Mouse (Mus musculus): ENCODE data around the gene Dlx3. TPM values are rescaled to one million over a fixed set of nuclear protein-coding genes. Genes with fewer than 3 reads are reported as not detected.

Gene Dlx3
- polyA plus RNA-seq, 1 experiment from 2014 or later, result 0.63 TPM

DNA sequence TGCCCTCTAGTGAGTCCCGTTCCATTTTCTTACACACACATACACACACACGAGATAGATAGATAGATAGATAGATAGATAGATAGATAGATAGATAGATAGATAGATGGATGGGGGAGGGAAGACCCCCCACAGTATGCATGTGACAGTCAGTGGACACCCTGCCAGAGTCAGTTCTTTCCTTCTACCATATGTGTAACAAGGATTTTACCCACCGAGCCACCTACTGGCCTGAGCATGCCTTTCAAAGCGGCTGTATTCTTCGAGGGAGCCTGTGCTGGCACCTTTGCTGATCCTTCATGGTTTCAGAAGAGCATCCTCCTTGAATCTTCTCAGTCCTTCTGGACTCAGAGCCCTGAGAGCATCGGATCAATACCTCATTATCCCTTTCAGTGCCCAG lies 22.0 kb upstream of the Dlx3 start:
- Histone ChIP-seq H3K36me3 (ENCODE audit: control insufficient read depth, insufficient read depth, low read length) (no peaks in the 10 kb centered on the region), H3K27me3 (replicated peaks; ENCODE audit: control insufficient read depth, insufficient read depth, low read length) (peaks cover 12% of the 10 kb centered on the region), H3K4me2 (no peak overlapping the region), H3K4me3 (ENCODE audit: low read depth, low read length) (no peak overlapping the region), H3K9me3 (ENCODE audit: control insufficient read depth, low read length) (no peaks in the 10 kb centered on the region), H3K27ac (ENCODE audit: low read depth, low read length) (no peak overlapping the region), H3K4me1 (replicated peaks; ENCODE audit: control insufficient read depth, insufficient read depth, low read length) (peaks cover 9% of the 10 kb centered on the region; the same call in 1 of the 2 replicates), H3K9ac (ENCODE audit: low read depth, low read length) (no peak overlapping the region)
- ATAC-seq (replicated peaks; ENCODE audit: low FRiP score), result no peak
- DNase-seq (ENCODE audit: low spot score), result no peak
- 56% methylated on average over 6 of the region's 6 CpGs for WGBS

DNA sequence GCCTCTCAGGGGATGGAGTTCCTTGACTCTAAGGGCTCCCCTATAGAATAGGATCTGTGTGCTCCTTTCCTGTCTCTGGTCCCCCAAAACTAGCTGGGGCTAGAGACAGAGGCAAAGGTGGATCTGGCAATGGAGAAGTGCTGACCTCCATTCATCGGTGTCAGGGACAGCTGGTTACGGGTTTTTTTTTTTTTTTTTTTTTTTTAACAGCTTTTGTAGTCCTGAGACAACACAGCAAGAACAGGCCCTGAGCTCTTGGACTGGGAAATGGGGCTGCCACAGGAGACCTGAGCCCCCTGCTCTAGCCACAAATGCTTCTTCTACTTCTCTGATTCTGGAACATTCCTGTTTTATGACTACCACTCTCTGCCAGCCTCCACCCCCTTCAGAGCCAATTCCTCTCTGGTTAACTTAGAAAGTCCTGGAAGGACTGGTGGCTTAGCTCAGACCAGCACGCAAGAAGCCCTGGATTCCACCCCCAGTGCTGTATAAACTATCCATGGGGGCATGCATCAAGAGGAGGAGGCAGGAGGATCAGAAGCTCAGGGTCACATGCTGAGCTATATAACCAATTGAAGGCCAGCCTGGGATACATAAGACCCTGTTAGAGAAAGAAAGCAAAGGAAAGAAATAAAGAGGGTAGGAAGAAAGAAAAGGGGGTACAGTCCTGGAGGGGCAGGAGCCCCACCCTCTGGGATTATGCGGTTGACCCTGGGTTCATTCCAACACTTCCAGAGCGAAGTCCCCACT lies 21.4 kb upstream of the Dlx3 start:
- no peaks in the 10 kb centered on the region for H3K9me3 ChIP-seq (ENCODE audit: control insufficient read depth, low read length)
- DNase-seq (ENCODE audit: low spot score) (no peak), ATAC-seq (replicated peaks; ENCODE audit: low FRiP score) (no peak)
- H3K36me3 ChIP-seq (ENCODE audit: control insufficient read depth, insufficient read depth, low read length), result no peaks in the 10 kb centered on the region
- 73% methylated on average over 5 of the region's 5 CpGs for WGBS
- peaks cover 9% of the 10 kb centered on the region; the same call in 1 of the 2 replicates for H3K4me1 ChIP-seq (replicated peaks; ENCODE audit: control insufficient read depth, insufficient read depth, low read length)
- no peak overlapping the region for H3K4me3 ChIP-seq (ENCODE audit: low read depth, low read length)
- peaks cover 12% of the 10 kb centered on the region for H3K27me3 ChIP-seq (replicated peaks; ENCODE audit: control insufficient read depth, insufficient read depth, low read length)
- H3K4me2 ChIP-seq, result no peak overlapping the region
- no peak overlapping the region for H3K9ac ChIP-seq (ENCODE audit: low read depth, low read length)
- H3K27ac ChIP-seq (ENCODE audit: low read depth, low read length), result no peak overlapping the region

DNA sequence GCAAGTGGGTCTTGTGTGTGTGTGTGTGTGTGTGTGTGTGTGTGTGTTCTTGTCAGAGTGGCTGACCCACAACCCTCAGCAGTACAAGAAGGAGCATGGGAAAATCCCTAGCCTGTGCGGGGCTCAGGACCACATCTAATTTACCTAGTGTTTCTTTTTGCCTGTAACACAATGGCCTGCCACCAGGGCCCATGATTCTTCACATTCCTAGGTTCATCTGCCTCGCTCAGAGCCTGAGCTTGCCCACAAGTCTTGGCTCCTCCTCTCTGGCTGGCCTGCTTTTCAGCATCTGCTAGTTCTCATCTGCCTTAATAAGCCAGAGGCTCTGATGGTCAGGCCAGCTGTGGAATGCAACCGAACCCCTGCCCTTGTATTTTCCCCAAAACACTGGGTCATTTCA lies 19.5 kb upstream of the Dlx3 start:
- Histone ChIP-seq H3K4me3 (ENCODE audit: low read depth, low read length) (no peak overlapping the region), H3K9me3 (ENCODE audit: control insufficient read depth, low read length) (no peaks in the 10 kb centered on the region), H3K4me2 (no peak overlapping the region), H3K4me1 (replicated peaks; ENCODE audit: control insufficient read depth, insufficient read depth, low read length) (peaks cover 22% of the 10 kb centered on the region), H3K27me3 (replicated peaks; ENCODE audit: control insufficient read depth, insufficient read depth, low read length) (peaks cover 21% of the 10 kb centered on the region), H3K27ac (ENCODE audit: low read depth, low read length) (no peak overlapping the region), H3K36me3 (ENCODE audit: control insufficient read depth, insufficient read depth, low read length) (no peaks in the 10 kb centered on the region), H3K9ac (ENCODE audit: low read depth, low read length) (no peak overlapping the region)
- DNase-seq (ENCODE audit: low spot score) (no peak), ATAC-seq (replicated peaks; ENCODE audit: low FRiP score) (no peak)
- WGBS, result 27% methylated on average over 3 of the region's 3 CpGs

DNA sequence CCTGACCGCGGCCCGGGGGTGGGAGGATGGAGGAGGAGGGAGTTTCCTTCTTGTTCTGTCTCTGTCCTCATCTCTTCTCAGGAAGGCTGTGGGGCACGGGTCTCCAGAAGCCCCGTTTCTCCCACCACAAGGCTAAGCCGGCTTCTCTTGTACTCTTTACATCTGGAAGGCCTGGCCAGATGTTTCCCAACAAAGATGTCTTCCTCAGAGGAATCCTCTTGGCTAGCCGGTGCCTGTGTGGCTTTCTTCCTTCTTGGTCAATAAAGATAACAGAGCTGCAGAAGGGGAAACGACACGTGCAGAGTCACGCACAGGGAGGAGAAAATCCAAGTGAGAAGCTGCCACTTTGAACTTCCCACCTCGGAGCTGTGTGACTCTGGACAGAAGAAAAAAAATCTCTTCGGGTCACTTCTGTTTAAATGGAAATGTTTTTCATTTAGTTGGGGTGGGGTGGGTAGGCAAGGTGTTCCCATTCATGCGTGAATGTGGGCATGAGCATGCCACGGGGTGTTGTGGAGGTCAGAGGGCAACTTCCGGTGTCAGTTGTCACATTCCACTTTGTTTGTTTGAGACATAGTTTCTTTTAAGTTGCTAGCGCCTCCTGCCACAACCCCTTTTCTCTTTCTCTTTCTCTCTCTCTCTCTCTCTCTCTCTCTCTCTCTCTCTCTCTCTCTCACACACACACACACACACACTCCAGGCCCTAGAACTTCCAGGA lies 18.7 kb upstream of the Dlx3 start:
- no peak overlapping the region for H3K4me3 ChIP-seq (ENCODE audit: low read depth, low read length)
- H3K9me3 ChIP-seq (ENCODE audit: control insufficient read depth, low read length), result no peaks in the 10 kb centered on the region
- no peaks in the 10 kb centered on the region for H3K36me3 ChIP-seq (ENCODE audit: control insufficient read depth, insufficient read depth, low read length)
- H3K4me1 ChIP-seq (replicated peaks; ENCODE audit: control insufficient read depth, insufficient read depth, low read length), result peaks cover 24% of the 10 kb centered on the region
- WGBS, result 22% methylated on average over 16 of the region's 16 CpGs
- ATAC-seq (replicated peaks; ENCODE audit: low FRiP score) (no peak), DNase-seq (ENCODE audit: low spot score) (no peak)
- H3K9ac ChIP-seq (ENCODE audit: low read depth, low read length), result no peak overlapping the region
- H3K27ac ChIP-seq (ENCODE audit: low read depth, low read length), result no peak overlapping the region
- H3K4me2 ChIP-seq, result no peak overlapping the region
- H3K27me3 ChIP-seq (replicated peaks; ENCODE audit: control insufficient read depth, insufficient read depth, low read length), result peaks cover 29% of the 10 kb centered on the region

DNA sequence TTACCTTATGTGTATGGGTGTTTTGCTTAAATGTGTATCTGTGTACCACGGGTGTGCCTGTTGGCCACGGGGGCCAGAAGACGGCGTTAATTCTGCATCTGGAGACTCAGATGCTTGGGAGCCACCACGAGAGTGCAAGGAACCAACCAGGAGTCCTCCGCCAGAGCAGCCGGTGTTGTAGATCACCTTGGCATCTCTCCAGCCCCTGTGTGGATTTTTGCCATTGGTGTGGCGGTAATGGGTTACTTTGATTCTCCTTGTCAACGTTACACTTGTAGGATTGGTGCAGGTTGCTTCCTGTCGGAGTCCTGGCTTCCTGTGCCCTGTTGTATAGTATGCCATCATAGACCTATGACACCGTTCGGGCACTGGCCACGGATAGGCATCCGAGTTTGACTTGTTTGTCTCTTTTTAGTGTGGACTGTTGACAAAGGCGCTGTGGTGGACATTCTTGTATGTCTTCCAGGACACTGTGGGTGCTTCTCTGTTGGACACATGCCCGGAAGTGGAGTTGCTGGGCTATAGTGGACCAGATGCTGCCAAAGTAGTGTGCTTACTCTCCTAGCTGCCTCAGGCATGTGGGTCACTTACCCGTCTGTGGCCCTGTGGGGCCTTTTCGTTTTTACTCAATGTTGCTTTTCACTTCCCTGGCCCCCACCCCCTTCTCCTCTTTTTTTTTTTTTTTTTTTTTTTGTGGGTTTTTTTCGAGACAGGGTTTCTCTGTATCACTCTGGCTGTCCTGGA lies 17.6 kb upstream of the Dlx3 start:
- 86% methylated on average over 19 of the region's 19 CpGs for WGBS
- ATAC-seq (replicated peaks; ENCODE audit: low FRiP score), result no peak
- DNase-seq (ENCODE audit: low spot score), result no peak
- Histone ChIP-seq H3K4me3 (ENCODE audit: low read depth, low read length) (no peak overlapping the region), H3K4me1 (replicated peaks; ENCODE audit: control insufficient read depth, insufficient read depth, low read length) (peaks cover 20% of the 10 kb centered on the region), H3K4me2 (no peak overlapping the region), H3K27me3 (replicated peaks; ENCODE audit: control insufficient read depth, insufficient read depth, low read length) (peaks cover 35% of the 10 kb centered on the region), H3K9me3 (ENCODE audit: control insufficient read depth, low read length) (no peaks in the 10 kb centered on the region), H3K9ac (ENCODE audit: low read depth, low read length) (no peak overlapping the region), H3K36me3 (ENCODE audit: control insufficient read depth, insufficient read depth, low read length) (no peaks in the 10 kb centered on the region), H3K27ac (ENCODE audit: low read depth, low read length) (no peak overlapping the region)

DNA sequence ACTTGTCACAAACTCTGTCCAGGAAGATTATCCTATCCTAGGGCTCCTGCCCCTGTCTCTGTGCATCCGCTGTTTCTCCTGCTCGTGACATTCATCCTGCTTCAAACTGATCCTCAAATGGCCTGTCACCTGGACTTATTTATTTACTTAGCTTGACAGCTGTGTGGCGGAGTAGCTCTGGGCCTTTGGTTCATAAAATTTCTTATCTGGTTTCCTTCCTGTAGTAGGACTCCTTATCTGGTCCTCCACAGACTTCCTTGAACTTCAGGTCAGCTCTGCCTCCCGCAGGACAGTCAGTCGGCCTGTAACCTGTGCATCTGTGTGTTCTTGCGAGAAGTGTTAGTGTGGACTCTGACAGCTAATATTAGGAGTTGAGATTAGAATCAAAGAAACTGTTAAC lies 15.7 kb upstream of the Dlx3 start:
- Histone ChIP-seq H3K27me3 (replicated peaks; ENCODE audit: control insufficient read depth, insufficient read depth, low read length) (peaks cover 37% of the 10 kb centered on the region), H3K27ac (ENCODE audit: low read depth, low read length) (no peak overlapping the region)
- WGBS, result 13% methylated on average over 6 of the region's 6 CpGs

DNA sequence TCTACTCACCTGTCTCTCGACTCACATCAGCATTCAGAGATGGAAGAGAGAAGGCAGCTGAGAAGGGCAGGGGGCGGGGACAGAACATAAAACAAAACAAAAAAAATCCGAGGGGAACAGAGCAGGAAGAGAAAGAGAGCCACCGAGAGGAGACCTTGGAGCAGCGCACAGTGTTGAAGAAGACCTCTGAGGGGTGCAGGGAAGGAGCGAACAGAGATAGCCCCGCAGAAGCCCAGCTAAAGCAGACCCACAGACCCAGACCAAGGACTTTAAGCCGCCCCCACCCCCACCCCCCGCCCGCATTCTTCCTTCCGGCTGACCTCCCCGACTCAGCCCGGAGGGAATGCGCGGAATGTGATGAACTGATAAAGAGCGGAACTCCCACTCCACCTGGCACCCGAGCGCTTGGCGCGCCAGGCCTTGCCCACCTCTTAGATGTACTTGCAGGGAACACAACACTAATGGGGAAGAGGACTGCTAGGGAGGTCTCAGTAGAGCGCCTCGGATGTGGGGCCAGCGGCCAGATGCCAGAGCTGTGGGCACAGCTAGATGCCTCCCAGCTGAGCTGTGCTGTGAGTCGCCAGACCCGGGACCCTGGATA lies 14.5 kb upstream of the Dlx3 start:
- Histone ChIP-seq H3K27ac (ENCODE audit: low read depth, low read length) (no peak overlapping the region), H3K4me2 (peak overlapping the region; percentile 39), H3K4me3 (ENCODE audit: low read depth, low read length) (peak overlapping the region; percentile 16; the same call in 1 of the 2 replicates), H3K9me3 (ENCODE audit: control insufficient read depth, low read length) (no peaks in the 10 kb centered on the region), H3K27me3 (replicated peaks; ENCODE audit: control insufficient read depth, insufficient read depth, low read length) (peaks cover 30% of the 10 kb centered on the region), H3K36me3 (ENCODE audit: control insufficient read depth, insufficient read depth, low read length) (no peaks in the 10 kb centered on the region), H3K9ac (ENCODE audit: low read depth, low read length) (no peak overlapping the region), H3K4me1 (replicated peaks; ENCODE audit: control insufficient read depth, insufficient read depth, low read length) (peaks cover 18% of the 10 kb centered on the region)
- no peak for ATAC-seq (replicated peaks; ENCODE audit: low FRiP score)
- DNase-seq (ENCODE audit: low spot score), result no peak
- 3% methylated on average over 24 of the region's 25 CpGs for WGBS

More for the DNA sequence above, 15.7 kb upstream of the Dlx3 start:
- Histone ChIP-seq H3K9ac (ENCODE audit: low read depth, low read length) (no peak overlapping the region), H3K4me2 (no peak overlapping the region), H3K4me3 (ENCODE audit: low read depth, low read length) (no peak overlapping the region), H3K36me3 (ENCODE audit: control insufficient read depth, insufficient read depth, low read length) (no peaks in the 10 kb centered on the region), H3K4me1 (replicated peaks; ENCODE audit: control insufficient read depth, insufficient read depth, low read length) (peaks cover 18% of the 10 kb centered on the region), H3K9me3 (ENCODE audit: control insufficient read depth, low read length) (no peaks in the 10 kb centered on the region)
- no peak for ATAC-seq (replicated peaks; ENCODE audit: low FRiP score)
- no peak for DNase-seq (ENCODE audit: low spot score)

DNA sequence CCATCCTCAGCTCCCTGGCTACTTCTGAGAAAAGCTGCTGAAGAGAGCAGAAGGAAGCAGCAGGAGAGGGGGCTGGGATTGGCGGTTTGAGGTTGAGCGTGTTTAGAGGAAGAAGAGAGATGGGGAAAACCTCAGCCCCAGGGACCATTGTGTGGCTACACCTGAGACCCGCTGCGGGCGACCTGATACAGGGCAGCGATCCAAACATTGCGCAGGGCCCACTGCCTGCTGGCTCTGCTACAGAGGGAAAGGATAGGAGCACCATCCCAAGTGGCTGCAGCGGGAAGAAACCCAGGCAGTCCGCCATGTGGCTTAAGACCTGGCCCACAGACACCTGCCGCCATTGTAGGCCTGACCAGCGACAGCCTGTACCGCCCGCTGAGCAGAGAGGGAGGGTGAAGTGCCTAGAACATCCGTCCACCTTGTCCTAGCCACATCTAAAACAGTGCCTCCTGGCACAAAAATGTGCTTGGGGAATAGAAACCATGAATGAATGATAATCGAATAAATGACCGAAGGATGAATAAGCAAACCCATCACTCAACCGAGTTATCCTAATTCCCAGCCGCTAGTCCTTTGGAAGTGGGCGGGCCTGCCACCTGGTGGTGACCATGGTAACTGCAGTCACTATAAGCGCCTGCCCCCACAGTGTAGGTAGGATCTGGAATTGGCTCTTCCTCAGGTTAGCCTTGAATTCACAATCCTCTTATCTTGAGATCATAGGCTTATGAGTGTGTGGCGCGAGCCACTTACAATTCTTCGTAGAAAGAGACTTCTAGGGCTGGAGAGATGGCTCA lies 13.3 kb upstream of the Dlx3 start:
- Histone ChIP-seq H3K27me3 (replicated peaks; ENCODE audit: control insufficient read depth, insufficient read depth, low read length) (peaks cover 28% of the 10 kb centered on the region), H3K9ac (ENCODE audit: low read depth, low read length) (no peak overlapping the region), H3K36me3 (ENCODE audit: control insufficient read depth, insufficient read depth, low read length) (no peaks in the 10 kb centered on the region), H3K4me2 (no peak overlapping the region), H3K27ac (ENCODE audit: low read depth, low read length) (no peak overlapping the region), H3K9me3 (ENCODE audit: control insufficient read depth, low read length) (no peaks in the 10 kb centered on the region), H3K4me3 (ENCODE audit: low read depth, low read length) (no peak overlapping the region), H3K4me1 (replicated peaks; ENCODE audit: control insufficient read depth, insufficient read depth, low read length) (peaks cover 18% of the 10 kb centered on the region)
- no peak for ATAC-seq (replicated peaks; ENCODE audit: low FRiP score)
- DNase-seq (ENCODE audit: low spot score), result no peak
- WGBS, result 26% methylated on average over 23 of the region's 23 CpGs
